Mouse (Mus musculus) heart, postnatal 10 days (tissue): Measurements from ENCODE around the gene Pafah1b1. TPM values are rescaled to one million over a fixed set of nuclear protein-coding genes. Genes with fewer than 3 reads are reported as not detected.

Experiments
- DNase-seq, 2 experiments: peaks; one replicate each; pipeline ENCODE4 v3.0.0; 2021
- intact Hi-C: fragments of 180-260 bp; cut with DNase I; formaldehyde crosslinking; loops from one replicate; pipeline ENCODE4 v1.15.1; 2025
- total RNA-seq, 2 experiments: library from RNA; stranded (reverse); gene quantifications; 2 replicates each; pipeline ENCODE4 v1.2.3; 2021

The Pafah1b1 gene
- total RNA-seq, 2 experiments from 2014 or later, result 236 to 281 TPM

- intact Hi-C loops, result no loop called here
- DNase-seq, result no peak
These were observed 58.2 kb downstream of the Pafah1b1 start for GRCm38 (mm10) chr11:74666284-74666652.

- intact Hi-C loops, result no loop called here
- DNase-seq, result no peak
These were observed 58.7 kb downstream of the Pafah1b1 start for GRCm38 (mm10) chr11:74665631-74666283.

- intact Hi-C loops, result no loop called here
- no peak for DNase-seq
These were observed 59.6 kb downstream of the Pafah1b1 start for GRCm38 (mm10) chr11:74664906-74665305.

- intact Hi-C loops, result no loop called here
- no peak for DNase-seq
These were observed 60.2 kb downstream of the Pafah1b1 start for GRCm38 (mm10) chr11:74664279-74664678.

GRCm38 (mm10) chr11:74662221-74662620, 62.2 kb downstream of the Pafah1b1 start:
- intact Hi-C loops, result no loop called here
- no peak for DNase-seq

GRCm38 (mm10) chr11:74661641-74662040, 62.8 kb downstream of the Pafah1b1 start:
- no peak for DNase-seq
- intact Hi-C loops, result no loop called here

GRCm38 (mm10) chr11:74660336-74660735, 64.1 kb downstream of the Pafah1b1 start:
- intact Hi-C loops, result no loop called here
- no peak for DNase-seq

- intact Hi-C loops, result no loop called here
- DNase-seq, result no peak
These were observed 68.5 kb downstream of the Pafah1b1 start for GRCm38 (mm10) chr11:74655941-74656340.

GRCm38 (mm10) chr11:74653385-74653784, 71.1 kb downstream of the Pafah1b1 start:
- intact Hi-C loops, result no loop called here
- peak; percentile 59 to 68 for DNase-seq

- intact Hi-C loops, result no loop called here
- peak; percentile 72 to 84 for DNase-seq
These were observed 71.7 kb downstream of the Pafah1b1 start for GRCm38 (mm10) chr11:74652791-74653191.

- no peak for DNase-seq
- intact Hi-C loops, result no loop called here
These were observed 73.8 kb downstream of the Pafah1b1 start for GRCm38 (mm10) chr11:74650576-74651100.

- intact Hi-C loops, result no loop called here
- DNase-seq, result peak; percentile 36 to 48
These were observed 74.6 kb downstream of the Pafah1b1 start for GRCm38 (mm10) chr11:74649647-74650551.

- intact Hi-C loops, result no loop called here
- peak; percentile 99 for DNase-seq
These were observed 75.3 kb downstream of the Pafah1b1 start, which contains the start of gene Cluh for GRCm38 (mm10) chr11:74649095-74649646. Gene Cluh, plus strand, starts transcription at chr11:74649495.

GRCm38 (mm10) chr11:74648676-74649075, 75.8 kb downstream of the Pafah1b1 start:
- intact Hi-C loops, result no loop called here

GRCm38 (mm10) chr11:74647966-74648365, 76.5 kb downstream of the Pafah1b1 start:
- intact Hi-C loops, result no loop called here
- DNase-seq, result no peak

More at GRCm38 (mm10) chr11:74648676-74649075, 75.8 kb downstream of the Pafah1b1 start:
- no peak for DNase-seq

GRCm38 (mm10) chr11:74639628-74640027, 84.8 kb downstream of the Pafah1b1 start:
- intact Hi-C loops, result loop anchor here (2.0 kb wide), 2 partner anchors 129 to 175 kb away; no protein-coding TSS in a partner anchor
- DNase-seq, result no peak

GRCm38 (mm10) chr11:74638791-74639411, 85.6 kb downstream of the Pafah1b1 start:
- DNase-seq, result peak in 1 of 2 experiments; percentile 30

GRCm38 (mm10) chr11:74637971-74638790, 86.3 kb downstream of the Pafah1b1 start:
- intact Hi-C loops, result loop anchor here (2.0 kb wide), 2 partner anchors 131 to 177 kb away; no protein-coding TSS in a partner anchor
- peak; percentile 87 to 88 for DNase-seq

More at GRCm38 (mm10) chr11:74638791-74639411, 85.6 kb downstream of the Pafah1b1 start:
- intact Hi-C loops, result loop anchor here (2.0 kb wide), 2 partner anchors 130 to 176 kb away; no protein-coding TSS in a partner anchor

- intact Hi-C loops, result no loop called here
- DNase-seq, result no peak
These were observed 87.0 kb downstream of the Pafah1b1 start for GRCm38 (mm10) chr11:74637486-74637885.
